Mouse (Mus musculus) colon, adult 2 months (tissue): ENCODE data around the gene Chml. TPM values are rescaled to one million over a fixed set of nuclear protein-coding genes. Genes with fewer than 3 reads are reported as not detected.

Experiments
- polyA plus RNA-seq: library from polyadenylated mRNA; depleted of rRNA; stranded (reverse); fragments of >200 nt; gene quantifications from 2 replicates; pipeline ENCODE4 v1.2.3, GENCODE M21; 2012; rRNA removed

The Chml gene
- polyA plus RNA-seq = 20.1 and 27.8 TPM in 2 replicates

GRCm38 (mm10) chr1:175692246-175692996 is at the start of gene Chml, which contains the start of gene Opn3:
Gene Chml, minus strand, starts transcription at chr1:175692901.
Gene Opn3, minus strand, starts transcription at chr1:175692776.

GRCm38 (mm10) chr1:175698293-175698692 is 5.6 kb upstream of the Chml start, which contains the start of gene Wdr64:
Gene Wdr64, plus strand, starts transcription at chr1:175698593.

Other genes starting within 250 kb of the Chml start
- 0.37 and 0.63 TPM in 2 replicates for gene Rgs7, start 200.4 kb downstream of the Chml start, polyA plus RNA-seq
- 0.23 and 0.37 TPM in 2 replicates for gene Kmo, start 72.5 kb downstream of the Chml start, polyA plus RNA-seq
- 26.1 and 26.6 TPM in 2 replicates for gene Fh1, start 67.3 kb downstream of the Chml start, polyA plus RNA-seq
- gene Opn3, start 125 bp downstream of the Chml start, polyA plus RNA-seq = 3.5 and 4.3 TPM in 2 replicates
- not detected in 2 replicates for gene Wdr64, start 5.7 kb upstream of the Chml start, polyA plus RNA-seq
- gene Exo1, start 187.7 kb upstream of the Chml start, polyA plus RNA-seq = 0.48 and 0.65 TPM in 2 replicates
- not detected in 2 replicates for gene Gm38100, start 227.4 kb upstream of the Chml start, polyA plus RNA-seq